Comparison of ENCODE assay signal across 8 mouse cellular contexts in genomic region chr11:115707313-115708208, GRCm38 (mm10). TPM values are rescaled to one million over a fixed set of nuclear protein-coding genes. Genes with fewer than 3 reads are reported as not detected.
DNase-seq lines count a peak whose midpoint lies in the region; ATAC-seq and TF ChIP-seq lines count a peak whose summit lies in the region.

No protein-coding gene starts in this region.

- WGBS in embryonic facial prominence, embryonic 14.5 days = under 1% methylated on average over 40 of the region's 44 CpGs
- WGBS in hindbrain, embryonic 10.5 days = under 1% methylated on average over 44 of the region's 44 CpGs
- under 1% methylated on average over 44 of the region's 44 CpGs for WGBS in limb, embryonic 15.5 days
- WGBS in midbrain, embryonic 16.5 days = under 1% methylated on average over 33 of the region's 44 CpGs

- no peaks in the 10 kb centered on the region for H3K9me3 ChIP-seq in embryonic facial prominence, embryonic 14.5 days (ENCODE audit: control insufficient read depth, low read length)
- no peaks in the 10 kb centered on the region for H3K9me3 ChIP-seq in hindbrain, embryonic 10.5 days
- H3K9me3 ChIP-seq in limb, embryonic 15.5 days = no peaks in the 10 kb centered on the region
- H3K9me3 ChIP-seq in midbrain, embryonic 16.5 days (replicated peaks; ENCODE audit: control insufficient read depth, low read length, poor library complexity, severe bottlenecking) = no peaks in the 10 kb centered on the region

- intact Hi-C loops in left cerebral cortex, adult 2 months (cut with DNase I) = no loop called here
- intact Hi-C loops in left cerebral cortex, postnatal 25 days (cut with DNase I) = loop anchor here (2.0 kb wide), 2 partner anchors 37 to 59 kb away; no protein-coding TSS in a partner anchor

- H3K4me2 ChIP-seq in embryonic facial prominence, embryonic 14.5 days (ENCODE audit: low read depth, low read length) = peak overlapping the region; percentile 79
- H3K4me2 ChIP-seq in limb, embryonic 15.5 days = peak overlapping the region; percentile 85
- H3K4me2 ChIP-seq in midbrain, embryonic 16.5 days (ENCODE audit: low read length) = peak overlapping the region; percentile 79

- H3K27me3 ChIP-seq in embryonic facial prominence, embryonic 14.5 days (replicated peaks; ENCODE audit: control insufficient read depth, insufficient read depth, low read length) = no peaks in the 10 kb centered on the region
- no peaks in the 10 kb centered on the region for H3K27me3 ChIP-seq in hindbrain, embryonic 10.5 days (ENCODE audit: insufficient read depth, poor library complexity, severe bottlenecking)
- H3K27me3 ChIP-seq in limb, embryonic 15.5 days = no peaks in the 10 kb centered on the region
- H3K27me3 ChIP-seq in midbrain, embryonic 16.5 days (ENCODE audit: control insufficient read depth, insufficient read depth, low read depth, low read length) = no peaks in the 10 kb centered on the region

- ATAC-seq in embryonic facial prominence, embryonic 14.5 days (ENCODE audit: low read depth) = peak; percentile 13
- ATAC-seq in limb, embryonic 15.5 days (ENCODE audit: insufficient number of reproducible peaks, low FRiP score, low TSS enrichment, low read depth) = no peak
- ATAC-seq in midbrain, embryonic 16.5 days = peak; percentile 29; the same call in 1 of the 2 replicates

- peak overlapping the region; percentile 89 for H3K4me3 ChIP-seq in left cerebral cortex, adult 2 months
- H3K4me3 ChIP-seq in embryonic facial prominence, embryonic 14.5 days (ENCODE audit: low read depth, low read length) = peak overlapping the region; percentile 100
- peak overlapping the region; percentile 95 for H3K4me3 ChIP-seq in hindbrain, embryonic 10.5 days
- H3K4me3 ChIP-seq in limb, embryonic 15.5 days = peak overlapping the region; percentile 97
- H3K4me3 ChIP-seq in midbrain, embryonic 16.5 days (ENCODE audit: low read depth, low read length) = peak overlapping the region; percentile 82

- peak overlapping the region; percentile 98 for H3K9ac ChIP-seq in embryonic facial prominence, embryonic 14.5 days (ENCODE audit: low read depth, low read length)
- peak overlapping the region; percentile 95 for H3K9ac ChIP-seq in limb, embryonic 15.5 days
- peak overlapping the region; percentile 86 for H3K9ac ChIP-seq in midbrain, embryonic 16.5 days (ENCODE audit: low read depth, low read length)

- TF ChIP-seq CTCF in left cerebral cortex, adult 2 months (IDR thresholded peaks at IDR 0.05) = no peak

- H3K27ac ChIP-seq in left cerebral cortex, adult 2 months = peak overlapping the region; percentile 81
- H3K27ac ChIP-seq in embryonic facial prominence, embryonic 14.5 days (replicated peaks; ENCODE audit: low read depth, low read length) = peak overlapping the region; percentile 90
- H3K27ac ChIP-seq in hindbrain, embryonic 10.5 days = peak overlapping the region; percentile 93
- peak overlapping the region; percentile 93 for H3K27ac ChIP-seq in limb, embryonic 15.5 days
- H3K27ac ChIP-seq in midbrain, embryonic 16.5 days (ENCODE audit: low read length) = peak overlapping the region; percentile 88

- no peaks in the 10 kb centered on the region for H3K36me3 ChIP-seq in embryonic facial prominence, embryonic 14.5 days (ENCODE audit: control insufficient read depth, insufficient read depth, low read length)
- 0 out of 2 replicates have a peak, but pooled peaks cover 4% of the 10 kb centered on the region for H3K36me3 ChIP-seq in hindbrain, embryonic 10.5 days
- H3K36me3 ChIP-seq in limb, embryonic 15.5 days = no peaks in the 10 kb centered on the region
- no peaks in the 10 kb centered on the region for H3K36me3 ChIP-seq in midbrain, embryonic 16.5 days (ENCODE audit: control insufficient read depth, insufficient read depth, low read length)

- peak; percentile 32 to 33 for DNase-seq in left cerebral cortex, adult 2 months (ENCODE audit: extremely low spot score in 1 of 2, low spot score in 2 of 2)
- no peak for DNase-seq in left cerebral cortex, postnatal 25 days (ENCODE audit: low spot score in 2 of 2)
- DNase-seq in adrenal gland, postnatal 10 days = peak; percentile 82
- DNase-seq in embryonic facial prominence, embryonic 14.5 days (ENCODE audit: low spot score) = peak; percentile 14
- peak; percentile 73 for DNase-seq in hindbrain, embryonic 10.5 days (ENCODE audit: low spot score)
- peak; percentile 75 for DNase-seq in testis, postnatal 10 days (ENCODE audit: low spot score)

- peaks cover 9% of the 10 kb centered on the region for H3K4me1 ChIP-seq in embryonic facial prominence, embryonic 14.5 days (ENCODE audit: control insufficient read depth, insufficient read depth, low read length)
- peaks cover 34% of the 10 kb centered on the region for H3K4me1 ChIP-seq in hindbrain, embryonic 10.5 days (replicated peaks)
- H3K4me1 ChIP-seq in limb, embryonic 15.5 days = peaks cover 24% of the 10 kb centered on the region
- peaks cover 25% of the 10 kb centered on the region for H3K4me1 ChIP-seq in midbrain, embryonic 16.5 days (ENCODE audit: control insufficient read depth, insufficient read depth, low read length)

RNA-seq across cellular contexts. Expression of gene Grb2, which starts 0.8 kb away (rescaled TPM):
- total RNA-seq in left cerebral cortex, adult 2 months (2021) = 100 to 1,000 TPM; 186 to 196 TPM
- total RNA-seq in left cerebral cortex, postnatal 25 days (2021) = 100 to 1,000 TPM; 204 TPM
- 100 to 1,000 TPM in 1 of 2 experiments, 10 to 100 TPM in 1; 99.1 to 104 TPM for total RNA-seq in adrenal gland, postnatal 10 days (2021)
- polyA plus RNA-seq in embryonic facial prominence, embryonic 14.5 days (2014; fragmentation: Nextera tagmentation; extraction: Ambion mirVana) = 66.7 TPM in 2 replicates
- 92.7 and 119 TPM in 2 replicates for polyA plus RNA-seq in hindbrain, embryonic 10.5 days (2016; fragmentation: Nextera tagmentation; extraction: Ambion mirVana)
- 87.7 and 93.9 TPM in 2 replicates for polyA plus RNA-seq in limb, embryonic 15.5 days (2015; fragmentation: Nextera tagmentation; extraction: Ambion mirVana)
- 177 and 196 TPM in 2 replicates for polyA plus RNA-seq in midbrain, embryonic 16.5 days (2015; fragmentation: Nextera tagmentation; extraction: Ambion mirVana)

RNA-seq across cellular contexts. Expression of gene Tmem94, which starts 57.7 kb away (rescaled TPM):
- 10 to 100 TPM; 62.3 to 62.7 TPM for total RNA-seq in left cerebral cortex, adult 2 months (2021)
- total RNA-seq in left cerebral cortex, postnatal 25 days (2021) = 10 to 100 TPM; 54.9 to 59.1 TPM
- 10 to 100 TPM; 62.0 to 79.6 TPM for total RNA-seq in adrenal gland, postnatal 10 days (2021)
- polyA plus RNA-seq in embryonic facial prominence, embryonic 14.5 days (2014; fragmentation: Nextera tagmentation; extraction: Ambion mirVana) = 15.4 and 18.2 TPM in 2 replicates
- polyA plus RNA-seq in hindbrain, embryonic 10.5 days (2016; fragmentation: Nextera tagmentation; extraction: Ambion mirVana) = 42.0 and 47.4 TPM in 2 replicates
- 23.6 and 28.1 TPM in 2 replicates for polyA plus RNA-seq in limb, embryonic 15.5 days (2015; fragmentation: Nextera tagmentation; extraction: Ambion mirVana)
- 25.1 and 25.6 TPM in 2 replicates for polyA plus RNA-seq in midbrain, embryonic 16.5 days (2015; fragmentation: Nextera tagmentation; extraction: Ambion mirVana)

Comparison
In these comparisons a context has a peak if more than half of its experiments do, and no peak if none do; other contexts are left out.
1. DNase-seq: peak in left cerebral cortex, adult 2 months (2 of 2), adrenal gland, postnatal 10 days (single experiment), embryonic facial prominence, embryonic 14.5 days (single experiment), hindbrain, embryonic 10.5 days (single experiment) and testis, postnatal 10 days (single experiment); none in left cerebral cortex, postnatal 25 days (0 of 2).
2. Peak in every context shown above with its lines, with median percentiles within 50 percentile points of each other: H3K27ac ChIP-seq, H3K4me3 ChIP-seq, H3K4me2 ChIP-seq and H3K9ac ChIP-seq.